Comparison of ENCODE assay signal across 27 mouse cellular contexts in the genomic region with DNA sequence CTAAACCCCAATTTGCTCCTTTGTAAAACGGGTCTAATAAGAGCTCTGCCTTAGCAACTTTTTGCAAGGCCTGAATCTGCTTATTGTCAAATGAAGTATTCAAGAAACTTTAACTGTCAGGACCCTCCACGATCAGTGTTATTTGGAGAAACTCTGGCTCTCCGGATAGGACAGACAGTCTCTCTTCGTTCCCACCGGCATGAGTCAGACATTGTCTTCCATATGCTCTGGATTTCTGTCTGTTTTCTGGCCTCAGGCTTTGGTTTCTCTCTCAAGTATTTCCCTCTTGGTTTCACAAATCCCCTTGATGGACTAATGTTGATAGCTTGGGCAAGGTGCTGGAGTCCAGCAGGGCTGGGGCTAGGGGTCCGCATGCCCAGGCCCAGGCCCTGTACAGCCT. TPM values are rescaled to one million over a fixed set of nuclear protein-coding genes. Genes with fewer than 3 reads are reported as not detected.
"Had no signal": no experiment of that assay in that cellular context is flagged by ENCODE, and none has a peak within 500 bp of the region (broad histone marks: within the 10 kb centered on the region; RNA-seq: fewer than 3 reads in every experiment).

No protein-coding gene starts in this region.

- H3K36me3 ChIP-seq: heart, embryonic 10.5 days; heart, embryonic 13.5 days; heart, embryonic 15.5 days; hindbrain, embryonic 13.5 days; hindbrain, embryonic 15.5 days; kidney, embryonic 15.5 days; limb, embryonic 13.5 days; limb, embryonic 15.5 days; liver, embryonic 12.5 days had no signal

- H3K4me2 ChIP-seq: heart, embryonic 13.5 days; heart, embryonic 15.5 days; hindbrain, embryonic 13.5 days; hindbrain, embryonic 15.5 days; kidney, embryonic 15.5 days; limb, embryonic 13.5 days; limb, embryonic 15.5 days; liver, embryonic 12.5 days had no signal

- H3K27me3 ChIP-seq: heart, embryonic 13.5 days; heart, embryonic 15.5 days; hindbrain, embryonic 13.5 days; kidney, embryonic 15.5 days; limb, embryonic 13.5 days; limb, embryonic 15.5 days; liver, embryonic 12.5 days had no signal

- H3K9ac ChIP-seq: heart, embryonic 13.5 days; heart, embryonic 15.5 days; hindbrain, embryonic 13.5 days; hindbrain, embryonic 15.5 days; kidney, embryonic 15.5 days; limb, embryonic 13.5 days; limb, embryonic 15.5 days; liver, embryonic 12.5 days; liver, embryonic 14.5 days had no signal

- ATAC-seq: hindbrain, postnatal 0 days; intestine, embryonic 16.5 days; liver, embryonic 12.5 days had no signal

- DNase-seq: gastrocnemius, postnatal 14 days; gastrocnemius, postnatal 36 days; heart, adult 18-20 months; heart, postnatal 14 days; heart, postnatal 36 days; kidney, adult 11 months; kidney, adult 2 months; kidney, adult 9 months; kidney, postnatal 14 days; kidney, postnatal 36 days; left cerebral cortex, postnatal 4 days had no signal

- H3K4me1 ChIP-seq: heart, embryonic 10.5 days; heart, embryonic 15.5 days; hindbrain, embryonic 13.5 days; hindbrain, embryonic 15.5 days; kidney, embryonic 15.5 days; limb, embryonic 13.5 days; limb, embryonic 15.5 days; liver, embryonic 12.5 days had no signal

- H3K9me3 ChIP-seq: heart, embryonic 10.5 days; heart, embryonic 13.5 days; heart, embryonic 15.5 days; hindbrain, embryonic 13.5 days; hindbrain, embryonic 15.5 days; kidney, embryonic 15.5 days; limb, embryonic 13.5 days; limb, embryonic 15.5 days; liver, embryonic 12.5 days had no signal

- H3K27ac ChIP-seq: heart, embryonic 10.5 days; heart, embryonic 13.5 days; heart, embryonic 15.5 days; hindbrain, embryonic 13.5 days; hindbrain, embryonic 15.5 days; hindbrain, postnatal 0 days; kidney, embryonic 15.5 days; kidney, postnatal 0 days; limb, embryonic 13.5 days; limb, embryonic 15.5 days; liver, embryonic 12.5 days; liver, embryonic 14.5 days had no signal

- H3K4me3 ChIP-seq: heart, embryonic 10.5 days; heart, embryonic 13.5 days; heart, embryonic 15.5 days; hindbrain, embryonic 13.5 days; hindbrain, embryonic 15.5 days; kidney, embryonic 15.5 days; limb, embryonic 13.5 days; limb, embryonic 15.5 days; liver, embryonic 12.5 days had no signal

RNA-seq across cellular contexts. Expression of a gene that starts 59.3 kb away (rescaled TPM):
- total RNA-seq: gastrocnemius, adult 18-20 months; gastrocnemius, adult 8-10 months; heart, postnatal 36 days; hematopoietic stem cell, adult 5-6 weeks had no signal
